Mouse (Mus musculus): ENCODE results near the gene Camta1.

Camta1 gene

DNA sequence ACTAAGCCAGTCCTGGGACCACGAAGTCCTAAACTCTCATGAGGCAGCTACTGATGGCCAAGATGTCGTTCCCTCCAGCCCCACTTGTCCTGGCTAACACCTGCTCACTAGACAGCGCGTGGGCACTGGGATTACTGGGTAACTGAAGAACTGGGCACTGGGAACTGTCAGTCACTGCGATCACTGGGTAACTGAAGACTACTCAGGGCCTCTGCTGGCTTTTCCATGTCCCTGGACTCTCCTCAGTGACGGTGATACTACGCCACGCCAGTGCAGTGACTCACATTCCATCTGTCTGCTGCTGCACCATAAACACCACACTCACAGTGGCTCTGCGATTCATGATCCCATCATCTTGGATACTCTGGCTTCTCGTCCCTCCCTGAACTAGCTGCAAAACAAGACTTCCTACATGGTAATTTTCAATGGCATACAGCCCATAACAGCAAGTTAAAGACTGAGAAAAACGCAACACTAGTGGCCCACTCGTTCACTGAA, 81.7 kb downstream of the Camta1 start:
- DNase-seq (ENCODE audit: inconsistent ontology term): no peak

DNA sequence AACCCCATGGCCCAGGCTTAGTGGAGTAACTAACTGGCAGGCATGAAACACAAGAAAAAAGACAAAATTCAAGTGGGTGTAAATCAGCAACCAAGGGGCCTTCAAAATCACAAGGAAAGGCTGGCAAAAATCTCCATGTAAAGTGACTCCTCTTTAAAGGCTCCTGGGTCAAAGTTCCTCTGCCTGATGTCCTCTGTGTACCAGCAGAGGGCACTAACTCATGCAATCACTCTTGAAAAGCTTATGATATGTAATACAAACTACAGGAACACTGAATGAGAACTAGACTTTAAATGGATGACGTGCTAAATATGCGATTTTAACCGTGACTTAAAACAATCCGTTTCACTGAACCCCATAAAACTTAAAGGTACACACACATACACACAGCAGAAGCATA, 83.2 kb downstream of the Camta1 start:
- no peak for DNase-seq (ENCODE audit: inconsistent ontology term)

DNA sequence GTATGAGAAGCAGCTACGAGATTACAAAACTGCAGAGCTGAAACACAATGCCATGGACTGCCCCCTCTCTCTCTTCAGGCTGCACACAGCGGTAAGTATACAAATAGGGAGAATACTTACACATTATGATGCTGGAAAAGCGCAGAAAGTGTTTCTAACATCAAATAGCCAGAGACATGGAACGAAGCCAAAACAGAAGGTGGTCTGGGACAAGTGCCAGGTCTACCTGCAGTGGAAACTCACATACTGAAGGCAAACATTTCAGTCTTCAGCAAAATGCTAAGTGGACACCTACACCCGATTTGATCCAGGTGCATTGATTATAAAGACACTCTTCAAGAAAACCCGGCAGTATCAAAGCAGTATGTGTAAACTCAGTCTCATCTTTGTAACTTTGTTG, 84.2 kb downstream of the Camta1 start:
- no peak for DNase-seq (ENCODE audit: inconsistent ontology term)

DNA sequence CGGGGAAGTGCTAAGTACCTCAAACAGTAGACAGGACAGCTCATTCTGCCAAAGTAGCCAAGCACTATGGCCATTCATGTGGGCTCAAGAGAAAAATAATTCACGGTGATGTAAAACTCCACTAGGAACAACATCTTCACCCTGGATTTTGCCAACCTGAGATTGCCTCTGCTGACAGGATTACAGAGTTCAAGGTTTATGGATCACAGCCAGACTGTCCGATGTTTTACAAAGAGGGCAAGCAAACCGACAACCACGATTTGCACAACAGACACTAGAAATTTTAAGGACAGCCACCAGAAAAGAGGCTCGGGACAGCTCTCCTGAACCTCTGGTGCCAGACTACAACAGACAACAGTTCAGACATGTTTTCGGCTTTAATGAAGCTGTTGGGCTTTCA, 86.2 kb downstream of the Camta1 start:
- DNase-seq (ENCODE audit: inconsistent ontology term): no peak

DNA sequence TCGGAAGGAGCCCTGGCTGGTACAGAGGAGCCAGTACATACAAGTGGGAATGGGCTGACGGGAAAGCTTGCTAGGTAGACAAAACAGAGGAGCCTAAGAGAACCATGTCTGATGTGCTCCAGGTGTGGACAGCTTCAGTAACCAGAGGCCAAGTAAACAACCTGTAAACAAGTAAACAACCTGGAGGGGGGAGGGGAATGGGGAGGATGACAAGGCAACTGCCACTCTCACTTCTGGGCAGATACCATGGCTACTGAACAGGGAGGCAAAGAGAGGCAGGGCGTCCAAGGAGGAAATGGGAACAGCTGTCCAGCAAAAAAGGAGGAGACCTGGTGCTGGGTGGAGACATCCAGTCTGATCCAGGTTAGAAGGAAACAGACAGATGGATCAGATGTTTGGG, 88.0 kb downstream of the Camta1 start:
- DNase-seq (ENCODE audit: inconsistent ontology term): no peak

DNA sequence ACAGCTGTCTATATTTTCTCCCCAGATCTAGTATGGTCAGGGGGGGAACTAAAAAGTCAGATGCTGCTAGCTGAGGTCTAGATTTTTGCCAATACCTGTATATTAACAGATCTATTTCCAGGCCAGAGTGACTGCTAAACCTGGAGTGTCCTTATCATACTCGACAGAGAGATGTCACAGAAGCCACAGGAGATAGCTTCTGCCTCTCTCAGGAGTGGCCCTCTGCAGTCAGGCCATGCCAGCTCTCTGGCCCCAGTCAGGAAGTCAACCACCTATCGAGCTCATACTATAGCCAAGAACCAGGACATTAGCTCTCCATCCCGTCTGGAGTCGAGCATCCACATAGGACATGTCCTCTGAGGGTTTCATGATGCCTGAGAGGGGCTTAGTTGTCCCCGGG, 88.7 kb downstream of the Camta1 start:
- no peak for DNase-seq (ENCODE audit: inconsistent ontology term)

DNA sequence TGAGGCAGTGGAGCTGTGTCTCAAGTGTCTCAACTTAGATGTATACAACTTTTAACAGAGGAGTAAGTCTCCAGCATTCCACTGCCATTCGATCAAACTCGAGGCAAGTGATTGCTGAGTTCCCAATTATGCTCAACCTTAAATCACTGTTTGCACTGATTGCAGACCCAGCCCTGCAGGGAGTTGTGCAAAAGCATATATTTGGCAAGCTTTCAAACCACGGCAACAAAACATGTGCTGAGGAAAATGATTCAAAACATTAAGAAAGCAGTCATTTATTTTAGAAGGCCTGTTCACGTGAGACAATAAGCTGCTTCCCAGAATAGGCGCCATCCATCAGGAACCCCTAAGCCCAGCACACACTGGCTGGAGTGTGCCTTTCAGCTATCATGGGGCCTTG, 91.0 kb downstream of the Camta1 start:
- DNase-seq (ENCODE audit: inconsistent ontology term): no peak

DNA sequence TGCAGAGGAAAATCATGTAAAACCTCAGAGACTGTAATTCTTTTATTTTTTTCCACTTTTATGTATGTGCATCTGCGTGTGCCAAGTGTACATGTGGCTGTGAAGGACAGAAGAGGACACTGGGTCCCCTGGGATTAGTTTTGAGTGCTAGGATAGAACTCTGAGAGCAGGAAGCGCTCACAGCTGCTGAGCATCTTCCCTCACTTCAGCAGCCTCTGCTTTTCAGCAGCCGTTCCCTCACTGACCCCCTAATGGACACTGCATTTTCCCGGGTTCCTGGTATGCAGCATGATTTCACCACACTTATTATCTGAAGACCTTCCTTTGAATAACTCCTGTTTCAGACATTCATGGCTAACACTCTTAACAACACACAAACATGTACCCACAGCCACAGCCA, 93.9 kb downstream of the Camta1 start:
- DNase-seq (ENCODE audit: inconsistent ontology term): no peak

DNA sequence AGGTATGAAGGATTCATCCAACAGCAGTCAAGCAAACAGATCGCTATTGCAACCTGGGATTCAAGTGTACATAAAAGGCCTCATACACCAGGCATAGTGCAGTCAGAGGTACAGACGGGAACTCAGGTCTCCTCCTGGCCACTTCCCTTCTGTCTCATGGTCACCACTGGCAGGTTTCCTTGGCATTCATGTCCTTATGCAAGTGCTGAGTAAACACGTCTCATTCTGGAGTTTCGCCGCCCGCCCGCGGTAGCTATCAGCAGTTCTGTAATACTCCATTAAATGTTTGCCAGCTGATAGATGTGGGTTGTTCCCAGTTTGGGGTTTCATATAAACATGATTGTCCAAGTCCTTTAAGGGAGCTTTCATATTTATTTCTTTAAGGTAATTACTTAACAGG, 94.3 kb downstream of the Camta1 start:
- DNase-seq (ENCODE audit: inconsistent ontology term): no peak

DNA sequence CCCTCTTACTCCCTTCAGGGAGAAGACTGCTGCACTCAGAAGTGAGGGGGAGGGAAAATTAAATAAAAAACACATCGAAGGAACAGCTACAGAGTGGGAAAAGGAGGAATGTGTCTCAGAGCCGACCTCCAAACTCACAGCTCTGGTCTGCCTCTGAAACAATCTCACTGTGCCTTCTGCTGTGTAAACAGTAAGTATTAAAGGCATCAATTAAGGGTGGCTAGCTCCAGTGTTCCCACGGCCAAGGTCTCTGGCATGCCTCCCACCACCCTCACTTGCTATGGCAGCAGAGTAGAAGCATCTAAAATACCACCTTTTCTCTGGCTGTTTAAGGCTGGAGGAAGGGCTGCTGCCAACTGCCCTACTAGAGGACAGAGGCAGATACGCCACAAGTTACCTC, 96.3 kb downstream of the Camta1 start:
- DNase-seq (ENCODE audit: inconsistent ontology term): peak; percentile 36

DNA sequence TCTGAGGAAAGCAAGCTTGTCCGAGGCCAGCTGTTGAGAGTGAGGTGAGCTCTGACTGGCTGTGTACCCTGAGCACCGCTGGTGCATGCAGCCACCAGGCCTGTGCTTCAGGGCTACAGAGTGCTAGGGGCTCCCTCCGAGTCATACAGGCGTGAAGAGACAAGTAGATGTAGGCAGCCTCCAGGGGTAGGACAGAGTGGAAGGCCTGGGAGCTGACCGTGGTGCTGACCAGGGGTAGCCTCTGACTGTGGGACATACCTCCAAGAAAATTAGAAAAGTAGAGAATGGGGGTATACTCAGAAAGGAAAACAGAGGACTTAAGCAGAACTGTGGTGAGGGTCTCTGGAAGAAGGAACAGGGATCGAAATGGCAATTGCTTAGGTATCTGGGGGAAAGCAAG, 97.7 kb downstream of the Camta1 start:
- DNase-seq (ENCODE audit: inconsistent ontology term): peak; percentile 47

DNA sequence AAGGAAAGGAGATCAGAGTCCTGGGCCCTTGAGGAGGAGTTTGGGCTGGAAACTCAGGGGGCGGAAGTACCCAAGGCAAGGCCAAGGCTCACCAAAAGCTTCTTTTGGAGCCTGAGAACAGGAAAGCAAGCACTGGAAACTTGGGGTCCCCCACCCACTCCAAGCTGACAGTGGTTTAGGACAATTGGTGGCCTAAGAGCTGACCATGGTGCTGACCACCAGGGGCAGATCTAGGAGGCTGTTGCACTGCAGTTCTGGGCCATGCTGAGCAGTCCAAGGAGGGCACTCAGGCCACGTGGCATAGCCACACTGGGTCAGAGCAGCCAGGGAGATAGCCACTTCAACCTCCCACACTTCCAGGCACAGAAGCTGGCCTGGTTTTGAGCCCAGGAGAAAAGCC, 102.6 kb downstream of the Camta1 start:
- no peak for DNase-seq (ENCODE audit: inconsistent ontology term)

DNA sequence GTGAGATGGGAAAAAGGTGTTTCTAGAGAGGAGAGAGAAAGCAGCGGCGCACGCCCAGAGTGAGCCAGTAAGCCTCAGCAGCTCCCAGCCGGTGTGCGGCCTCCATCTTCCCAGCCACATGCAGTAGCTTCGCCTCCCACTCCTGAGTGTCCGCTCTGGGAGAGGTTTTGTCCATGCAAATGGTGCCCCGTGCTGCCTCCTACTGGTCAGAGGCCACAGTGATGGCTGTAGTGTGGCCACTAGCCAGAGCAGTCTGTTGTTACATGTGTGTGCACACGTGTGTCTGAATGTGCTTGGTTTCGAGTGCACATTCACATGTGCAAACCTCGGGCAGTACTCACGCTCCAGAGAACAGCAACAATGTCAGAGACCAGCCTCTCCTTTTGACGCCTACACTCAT, 103.3 kb downstream of the Camta1 start:
- no peak for DNase-seq (ENCODE audit: inconsistent ontology term)

DNA sequence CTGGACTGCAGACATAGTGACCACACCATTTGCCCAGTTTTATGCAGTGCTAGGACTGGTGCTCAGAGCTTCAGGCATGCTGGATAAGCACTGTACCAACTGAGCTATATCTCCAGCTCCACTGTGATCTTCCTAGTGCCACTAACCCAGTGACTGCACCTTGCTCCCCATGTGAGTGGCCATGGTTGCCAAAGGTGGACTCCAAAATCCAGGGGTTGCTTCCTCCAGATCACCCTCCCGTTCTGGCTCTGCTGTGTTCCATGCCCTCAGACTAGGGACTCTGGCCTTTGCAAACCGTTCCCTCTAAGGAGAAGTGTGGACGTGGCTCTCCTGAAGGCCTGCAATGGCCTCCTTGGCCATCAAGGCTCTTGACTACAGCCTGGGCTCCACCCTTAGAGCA, 104.4 kb downstream of the Camta1 start:
- no peak for DNase-seq (ENCODE audit: inconsistent ontology term)

DNA sequence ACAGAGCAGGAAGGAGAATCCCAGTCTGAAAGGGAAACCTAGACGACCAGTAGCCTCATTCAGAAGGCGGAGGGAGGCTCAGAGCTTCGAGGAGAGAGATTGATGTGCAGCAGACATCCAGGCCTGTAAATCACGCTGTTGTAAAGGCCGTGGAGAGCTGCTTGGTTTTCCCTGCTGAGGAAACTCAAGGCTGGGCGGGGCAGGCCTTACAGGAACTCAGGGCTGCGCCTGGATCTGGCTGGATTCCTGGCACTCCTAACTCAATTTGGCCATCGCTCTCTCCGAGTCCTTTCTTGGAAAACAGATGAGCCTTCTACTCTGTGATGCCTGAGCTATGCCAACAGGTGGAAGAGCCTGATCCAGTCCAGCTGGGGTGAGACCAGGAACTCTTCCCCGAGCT, 105.3 kb downstream of the Camta1 start:
- DNase-seq (ENCODE audit: inconsistent ontology term): no peak

DNA sequence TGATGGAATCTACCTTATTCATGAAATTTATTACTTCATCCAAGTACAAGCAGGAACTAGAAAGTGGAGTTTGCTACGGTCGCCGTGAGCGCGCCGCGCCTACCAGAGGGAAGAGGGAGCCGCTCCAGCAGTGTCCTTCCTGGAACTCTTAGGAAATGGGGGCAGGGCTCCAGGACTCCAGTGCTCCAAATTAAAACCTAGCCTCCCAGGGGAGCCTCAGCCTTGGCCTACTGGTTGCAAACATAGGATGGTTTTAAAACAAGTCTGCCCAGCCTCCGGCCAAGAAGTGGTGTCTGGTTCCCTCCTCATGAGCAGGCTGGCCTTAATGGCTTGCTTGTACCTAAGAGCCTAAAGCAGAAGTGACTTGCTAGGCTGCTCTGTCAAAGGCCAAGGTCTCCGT, 108.4 kb downstream of the Camta1 start:
- no peak for DNase-seq (ENCODE audit: inconsistent ontology term)

DNA sequence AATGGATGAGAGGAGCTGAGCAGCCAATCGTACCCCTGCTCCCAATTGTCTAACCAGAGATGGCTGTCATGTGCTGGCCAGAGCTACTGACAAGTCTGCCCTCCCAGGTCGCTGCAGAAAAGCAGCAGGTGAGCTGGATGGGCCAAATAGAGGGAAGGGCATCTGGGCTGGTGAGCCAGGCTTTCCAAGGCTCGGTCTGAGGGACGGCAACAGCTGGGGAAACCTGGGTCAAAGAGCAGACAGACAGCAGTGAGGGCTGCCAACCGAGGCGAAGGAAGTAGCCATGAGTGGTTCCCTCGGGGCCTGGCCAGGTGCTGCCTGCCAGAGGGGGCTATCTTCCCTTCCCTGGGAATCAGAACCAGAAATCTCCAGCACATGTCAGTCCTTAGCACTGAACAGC, 109.1 kb downstream of the Camta1 start:
- DNase-seq (ENCODE audit: inconsistent ontology term): no peak

DNA sequence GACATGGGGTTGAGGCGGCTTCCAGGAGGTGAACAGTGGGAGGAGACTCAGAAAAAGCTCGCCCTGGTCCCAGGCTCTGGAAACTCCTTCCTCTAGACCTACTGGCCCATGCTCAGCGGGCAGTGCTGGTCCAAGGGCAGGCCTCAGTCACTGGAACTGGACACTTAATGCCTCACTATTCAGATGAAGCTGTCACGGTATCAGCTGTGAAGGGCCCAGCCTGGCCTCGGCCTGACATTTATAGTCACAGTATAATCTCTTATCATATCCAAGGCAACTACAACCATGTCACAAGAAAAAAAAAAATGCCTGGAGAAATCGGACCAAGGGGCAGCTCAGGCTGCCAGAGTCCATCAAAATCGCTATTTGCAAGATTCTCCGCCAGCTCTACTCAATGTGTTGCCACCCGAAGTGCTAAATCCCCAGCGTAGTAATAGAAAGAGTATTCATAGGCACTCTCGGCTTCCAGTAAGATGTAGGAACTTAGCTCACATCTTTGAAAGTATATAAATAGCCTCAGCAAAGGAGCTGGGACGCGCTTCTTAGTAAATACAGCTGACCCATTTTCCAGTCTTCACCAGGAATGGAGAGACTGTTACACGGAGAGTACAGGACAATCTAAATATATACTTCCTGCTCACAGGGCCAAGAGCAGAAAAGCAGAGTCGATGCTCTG, 110.3 kb downstream of the Camta1 start:
- DNase-seq (ENCODE audit: inconsistent ontology term): no peak

DNA sequence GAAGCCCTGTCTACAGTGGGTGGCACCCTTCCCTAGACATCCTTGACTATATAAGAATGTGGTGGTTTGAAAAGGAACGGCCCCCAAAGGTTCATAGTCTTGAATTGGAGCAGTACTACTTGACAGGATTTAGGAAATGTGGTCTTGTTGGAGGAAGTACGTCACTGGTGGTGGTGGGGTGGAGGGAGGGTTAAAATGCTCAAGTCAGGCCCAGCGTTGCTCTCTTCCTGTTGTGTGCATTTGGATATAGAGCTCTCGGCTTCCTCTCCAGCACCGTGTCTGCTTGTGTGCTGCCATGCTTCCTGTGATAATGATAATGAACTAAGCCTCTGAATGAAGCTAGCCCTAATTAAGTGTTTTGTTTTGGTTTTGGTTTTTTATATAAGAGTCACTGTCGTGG, 114.0 kb downstream of the Camta1 start:
- no peak for DNase-seq (ENCODE audit: inconsistent ontology term)

DNA sequence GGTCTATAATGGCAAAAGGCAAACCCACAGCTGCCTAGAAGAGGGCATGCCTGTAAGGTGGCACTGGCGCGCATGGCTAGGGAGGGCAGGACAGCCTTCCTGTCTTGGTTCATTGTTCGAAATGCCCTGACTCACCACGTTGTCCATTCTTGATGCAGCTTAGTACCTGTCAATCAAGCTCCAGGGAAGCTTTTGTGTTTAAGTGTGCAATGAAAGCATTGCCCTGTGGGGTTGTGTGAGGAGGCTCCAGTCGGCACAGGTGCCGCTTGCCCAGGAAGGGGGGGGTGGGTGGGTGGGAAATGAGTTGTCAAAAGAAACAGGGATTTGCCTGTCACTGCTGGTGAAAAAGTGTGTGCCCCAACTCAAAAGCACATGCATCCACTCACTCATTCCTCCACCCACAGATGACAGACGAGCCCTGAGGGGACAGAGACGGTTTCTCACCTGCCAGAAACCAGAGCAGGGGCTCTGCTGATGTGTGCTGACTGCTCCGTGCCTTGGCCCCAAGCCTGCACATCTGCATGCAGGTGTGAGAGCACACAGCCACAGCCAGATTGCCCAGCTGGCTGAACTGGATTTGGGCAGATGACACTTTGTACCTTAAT, 115.6 kb downstream of the Camta1 start:
- no peak for DNase-seq (ENCODE audit: inconsistent ontology term)

DNA sequence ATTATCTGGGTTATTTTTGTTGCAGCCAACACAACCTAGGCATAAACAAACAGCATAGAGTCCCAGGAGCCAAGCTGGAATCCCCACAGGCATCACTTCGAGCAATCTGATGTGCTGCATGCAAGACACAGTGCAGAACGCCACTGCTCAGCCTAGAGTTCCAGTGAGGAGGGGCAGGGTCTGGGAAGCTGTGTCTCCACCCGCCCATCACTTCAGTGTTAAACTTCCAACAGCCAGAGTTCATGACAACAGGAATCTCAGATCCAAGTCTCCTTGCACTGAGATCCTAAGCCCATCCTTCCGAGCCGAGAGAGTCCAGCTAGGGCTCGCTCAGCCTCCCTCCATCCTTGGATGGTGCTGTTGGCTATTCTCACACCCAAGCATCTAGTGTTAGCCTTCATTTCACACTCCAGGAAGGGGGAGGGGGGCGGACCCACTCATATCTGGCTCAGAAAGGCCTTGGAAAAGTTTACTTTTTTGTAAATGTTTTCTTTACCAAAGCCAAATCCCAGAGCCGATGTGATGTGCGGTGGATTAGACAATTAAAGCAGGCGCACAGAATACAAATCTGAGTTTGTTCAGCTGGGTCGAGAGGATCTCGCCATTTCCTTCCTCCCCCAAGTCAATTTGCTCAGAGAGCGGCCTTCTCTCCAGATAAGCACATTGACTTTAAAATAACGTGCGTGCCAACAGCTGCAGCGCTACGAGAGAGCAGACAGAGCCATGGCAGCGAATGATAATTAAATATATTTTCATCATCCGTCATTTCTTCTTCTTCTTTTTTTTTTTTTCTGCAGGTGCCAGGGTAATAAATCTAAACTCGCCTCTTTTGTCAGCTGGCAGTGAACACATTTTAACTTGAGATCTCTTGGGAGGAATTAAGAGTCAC, 120.2 kb downstream of the Camta1 start:
- DNase-seq (ENCODE audit: inconsistent ontology term): no peak

DNA sequence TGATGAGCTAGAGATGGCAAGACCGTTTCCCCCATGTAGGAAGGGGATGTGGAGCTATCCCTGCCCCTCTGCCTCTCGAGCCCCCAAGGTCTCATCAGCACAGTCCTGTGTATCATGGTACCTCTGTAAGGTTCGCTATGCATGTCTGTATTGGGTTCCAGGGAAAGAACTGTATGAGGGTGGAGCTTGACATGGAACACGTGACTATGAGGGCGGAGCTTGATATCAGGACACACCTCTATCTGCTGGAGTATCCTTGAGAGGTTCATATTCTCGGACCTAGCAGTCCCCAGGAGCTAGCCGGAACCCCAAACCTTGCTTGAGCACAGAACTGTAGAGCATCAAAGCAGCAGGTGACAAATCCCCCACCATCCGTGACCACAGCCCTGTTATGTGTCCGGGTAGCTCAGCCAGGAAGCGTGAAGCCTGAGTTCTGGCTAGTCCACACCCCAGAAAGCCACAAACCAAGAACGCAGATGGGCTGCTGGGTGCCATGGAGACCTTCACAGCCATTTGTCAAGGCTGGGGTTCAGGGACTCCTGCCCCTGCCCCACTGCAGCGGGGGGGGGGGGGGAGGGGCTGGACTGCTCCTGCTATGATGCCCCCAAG, 122.2 kb downstream of the Camta1 start:
- DNase-seq (ENCODE audit: inconsistent ontology term): no peak

Data from Muller cell, postnatal 12 days (primary cell).